Mouse (Mus musculus): Measurements from ENCODE around the gene Cul4a. TPM values are rescaled to one million over a fixed set of nuclear protein-coding genes. Genes with fewer than 3 reads are reported as not detected.

The Cul4a gene
- total and polyA plus RNA-seq, 3 experiments, result 15.6 to 27.0 (median 23.9) TPM

DNA sequence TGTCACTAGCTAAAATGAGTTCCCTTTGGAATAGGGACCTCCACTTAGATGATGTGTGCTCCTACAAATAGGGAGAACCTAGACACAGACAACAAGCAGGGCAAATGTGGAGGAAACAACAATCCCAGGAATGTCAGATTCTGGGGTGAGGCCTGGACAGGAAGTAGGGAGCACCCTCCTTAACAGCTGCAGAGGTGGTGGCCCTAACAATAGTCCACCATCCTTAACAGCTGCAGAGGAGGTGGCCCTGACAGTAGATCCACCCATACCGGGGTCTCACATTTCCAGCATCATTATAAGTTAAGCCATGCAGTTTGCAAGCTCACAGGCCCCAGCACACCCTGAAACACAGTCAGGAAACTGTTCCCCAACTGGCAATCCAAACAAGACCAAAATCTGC lies 83.4 kb downstream of the Cul4a start:
- H3K4me2 ChIP-seq (ENCODE audit: insufficient read depth, low read depth, poor library complexity, severe bottlenecking), result no peak overlapping the region
- no peaks in the 10 kb centered on the region for H3K9me3 ChIP-seq (replicated peaks; ENCODE audit: low read length)
- H3K79me2 ChIP-seq (replicated peaks; ENCODE audit: control insufficient read depth, extremely low read depth, insufficient read depth, poor library complexity, severe bottlenecking), result no peaks in the 10 kb centered on the region
- no peak overlapping the region for H3K27ac ChIP-seq (ENCODE audit: insufficient read depth, low read depth)
- H3K4me3 ChIP-seq (replicated peaks in 1 of 3; ENCODE audit: low read depth in 2 of 3, low read length in 2 of 3, poor library complexity in 1 of 3), result no peak overlapping the region
- no peaks in the 10 kb centered on the region for H3K36me3 ChIP-seq (replicated peaks in 1 of 2; ENCODE audit: control insufficient read depth in 1 of 2, insufficient read depth in 1 of 2, low read length in 1 of 2)
- peaks cover 92% of the 10 kb centered on the region for H3K27me3 ChIP-seq (replicated peaks)
- TF ChIP-seq ELF1 (IDR thresholded peaks at IDR 0.05; ENCODE audit: low read depth, low read length), result no peak
- TF ChIP-seq USF2 (conservative IDR thresholded peaks at IDR 0.05; ENCODE audit: low read depth, low read length), result no peak
- TF ChIP-seq ZMIZ1 (IDR thresholded peaks at IDR 0.05; ENCODE audit: low read depth, low read length), result no peak
- no peak for TF ChIP-seq JUND (conservative IDR thresholded peaks at IDR 0.05; ENCODE audit: low read depth, low read length)
- TF ChIP-seq ZKSCAN1 (IDR thresholded peaks at IDR 0.05; ENCODE audit: borderline replicate concordance, low read depth, low read length), result no peak
- TF ChIP-seq GABPA (IDR thresholded peaks at IDR 0.05; ENCODE audit: insufficient replicate concordance, low read depth, low read length), result no peak
- no peak for TF ChIP-seq ZNF384 (IDR thresholded peaks at IDR 0.05; ENCODE audit: low read depth, low read length)
- no peak for TF ChIP-seq PAX5 (IDR thresholded peaks at IDR 0.05; ENCODE audit: low read length)
- TF ChIP-seq MYC (IDR thresholded peaks at IDR 0.05; ENCODE audit: low read depth, low read length), result no peak
- no peak for TF ChIP-seq JUN (IDR thresholded peaks at IDR 0.05; ENCODE audit: insufficient read depth, low read depth, low read length)
- no peak for TF ChIP-seq ZC3H11A (IDR thresholded peaks at IDR 0.05; ENCODE audit: low read depth, low read length)
- TF ChIP-seq NRF1 (IDR thresholded peaks at IDR 0.05; ENCODE audit: low read depth, low read length), result no peak
- TF ChIP-seq EP300 (IDR thresholded peaks at IDR 0.05; ENCODE audit: low read length), result no peak
- TF ChIP-seq TCF12 (IDR thresholded peaks at IDR 0.05; ENCODE audit: low read depth, low read length), result no peak
- in situ Hi-C loops (cut with MboI; ENCODE audit: low pct_ligation_motif_present, low pct_unique_long_range_greater_than_20kb, low sequenced_read_pairs), result no loop called here
- no peaks in the 10 kb centered on the region for H3K4me1 ChIP-seq (ENCODE audit: control insufficient read depth in 1 of 2, insufficient read depth in 2 of 2)
- no peak for DNase-seq (ENCODE audit: extremely low read depth)
- dilution Hi-C loops (cut with MboI; ENCODE audit: extremely low pct_ligation_motif_present, extremely low pct_unique_long_range_greater_than_20kb, low sequenced_read_pairs), result no loop called here
- H3K9ac ChIP-seq (ENCODE audit: insufficient read depth, low read depth), result no peak overlapping the region

DNA sequence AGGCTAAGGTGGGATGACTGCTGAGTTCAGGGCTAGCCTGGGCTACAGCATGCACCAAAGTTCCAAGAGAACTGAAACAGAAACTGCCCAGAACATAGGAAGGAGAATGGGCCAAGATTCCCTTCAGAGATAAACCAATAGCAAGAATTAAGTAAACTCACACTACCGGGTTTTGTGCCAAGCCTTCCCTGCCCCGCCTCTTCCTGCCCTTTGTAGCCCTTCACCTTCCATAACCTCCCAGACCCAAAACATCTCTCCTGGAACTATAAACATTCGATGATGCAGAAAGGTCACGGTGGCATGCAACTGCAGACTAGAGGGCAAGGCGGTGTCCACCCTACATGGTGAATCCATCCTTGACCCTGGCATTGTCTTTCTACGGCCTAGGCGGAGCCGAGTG lies 84.8 kb downstream of the Cul4a start:
- no peak overlapping the region for H3K4me2 ChIP-seq (ENCODE audit: insufficient read depth, low read depth, poor library complexity, severe bottlenecking)
- H3K36me3 ChIP-seq (replicated peaks in 1 of 2; ENCODE audit: control insufficient read depth in 1 of 2, insufficient read depth in 1 of 2, low read length in 1 of 2), result no peaks in the 10 kb centered on the region
- dilution Hi-C loops (cut with MboI; ENCODE audit: extremely low pct_ligation_motif_present, extremely low pct_unique_long_range_greater_than_20kb, low sequenced_read_pairs) (no loop called here), in situ Hi-C loops (cut with MboI; ENCODE audit: low pct_ligation_motif_present, low pct_unique_long_range_greater_than_20kb, low sequenced_read_pairs) (no loop called here)
- no peaks in the 10 kb centered on the region for H3K79me2 ChIP-seq (replicated peaks; ENCODE audit: control insufficient read depth, extremely low read depth, insufficient read depth, poor library complexity, severe bottlenecking)
- no peak overlapping the region for H3K27ac ChIP-seq (ENCODE audit: insufficient read depth, low read depth)
- H3K27me3 ChIP-seq (replicated peaks), result peaks cover 90% of the 10 kb centered on the region
- no peak for DNase-seq (ENCODE audit: extremely low read depth)
- TF ChIP-seq POLR2AphosphoS2 (IDR thresholded peaks at IDR 0.05; ENCODE audit: low read depth, low read length), result no peak
- no peak for TF ChIP-seq RCOR1 (conservative IDR thresholded peaks at IDR 0.05; ENCODE audit: low read depth, low read length)
- TF ChIP-seq TCF12 (IDR thresholded peaks at IDR 0.05; ENCODE audit: low read depth, low read length), result no peak
- no peak for TF ChIP-seq POLR2A (IDR thresholded peaks at IDR 0.05; ENCODE audit: low read depth, low read length)
- TF ChIP-seq EP300 (IDR thresholded peaks at IDR 0.05; ENCODE audit: low read length), result no peak
- TF ChIP-seq SMC3 (IDR thresholded peaks at IDR 0.05; ENCODE audit: low read depth, low read length), result no peak
- TF ChIP-seq MAFK (IDR thresholded peaks at IDR 0.05; ENCODE audit: insufficient replicate concordance, low read length), result no peak
- TF ChIP-seq MAX (IDR thresholded peaks at IDR 0.05; ENCODE audit: low read length), result no peak
- no peak for TF ChIP-seq MEF2A (IDR thresholded peaks at IDR 0.05; ENCODE audit: borderline replicate concordance, low read depth, low read length)
- no peak for TF ChIP-seq JUN (IDR thresholded peaks at IDR 0.05; ENCODE audit: insufficient read depth, low read depth, low read length)
- TF ChIP-seq E2F4 (IDR thresholded peaks at IDR 0.05; ENCODE audit: insufficient replicate concordance, low read depth, low read length), result no peak
- TF ChIP-seq ETS1 (conservative IDR thresholded peaks at IDR 0.05; ENCODE audit: low read depth, low read length), result no peak
- TF ChIP-seq USF2 (conservative IDR thresholded peaks at IDR 0.05; ENCODE audit: low read depth, low read length), result no peak
- TF ChIP-seq ZKSCAN1 (IDR thresholded peaks at IDR 0.05; ENCODE audit: borderline replicate concordance, low read depth, low read length), result no peak
- TF ChIP-seq HCFC1 (IDR thresholded peaks at IDR 0.05; ENCODE audit: low read depth, low read length), result no peak
- TF ChIP-seq PAX5 (IDR thresholded peaks at IDR 0.05; ENCODE audit: low read length), result no peak
- no peak overlapping the region for H3K4me3 ChIP-seq (replicated peaks in 1 of 3; ENCODE audit: low read depth in 2 of 3, low read length in 2 of 3, poor library complexity in 1 of 3)
- no peak overlapping the region for H3K9ac ChIP-seq (ENCODE audit: insufficient read depth, low read depth)
- H3K4me1 ChIP-seq (ENCODE audit: control insufficient read depth in 1 of 2, insufficient read depth in 2 of 2), result no peaks in the 10 kb centered on the region
- no peaks in the 10 kb centered on the region for H3K9me3 ChIP-seq (replicated peaks; ENCODE audit: low read length)

Measured in CH12.LX (cell line).